Mouse (Mus musculus): ENCODE measurements around the gene Cbx5.

DNA sequence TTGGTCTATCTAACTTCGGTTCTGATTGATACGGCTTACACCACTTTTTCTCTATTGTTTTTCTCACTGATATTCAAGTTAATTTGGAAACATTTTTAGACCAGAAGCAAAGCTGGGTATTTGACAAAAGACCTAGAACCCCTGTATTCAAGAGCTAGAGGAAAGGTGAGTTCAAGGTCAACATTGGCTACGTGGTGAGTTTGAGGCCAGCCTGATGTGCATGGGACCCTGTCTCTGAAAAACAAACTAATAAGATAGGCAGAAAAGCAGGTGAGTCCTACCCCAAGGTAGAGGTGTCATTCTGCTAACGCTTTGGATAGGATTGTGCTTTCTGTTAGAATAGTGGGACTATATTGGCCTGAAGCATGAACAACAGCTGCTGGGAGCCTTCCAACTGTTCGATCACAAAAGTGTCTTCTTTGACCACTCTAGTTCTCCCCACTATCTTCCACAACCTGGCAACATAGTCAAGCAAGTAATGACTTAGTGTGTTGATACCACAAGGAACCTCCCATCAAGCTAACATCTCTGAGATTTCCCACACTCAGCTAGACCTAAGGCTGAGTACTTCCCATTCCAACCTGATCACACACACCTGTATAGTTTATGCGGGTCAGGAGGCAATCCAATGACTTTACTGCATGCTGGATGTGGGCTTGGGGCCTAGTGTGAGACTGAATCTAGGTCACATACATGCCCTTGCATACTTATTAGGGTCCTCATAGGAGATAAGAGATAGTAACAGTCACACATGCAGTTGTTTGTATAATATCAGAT, 16.8 kb upstream of the Cbx5 start:
- TF ChIP-seq CTCF (IDR thresholded peaks at IDR 0.05; ENCODE audit: borderline replicate concordance, control insufficient read depth, extremely low read depth, insufficient read depth, low read length, poor library complexity) (no peak), POLR2A (IDR thresholded peaks at IDR 0.05; ENCODE audit: control insufficient read depth, extremely low read depth, insufficient read depth, low read length, poor library complexity) (no peak)
